Mouse (Mus musculus): ENCODE results near the gene Mib2.
"Not testable (repeated sequence)": the region's sequence is repeated elsewhere in the genome, so short reads cannot be mapped to it uniquely, and the experiment has no call there.

The Mib2 gene

GRCm38 (mm10) chr4:155672082-155672481, 3.1 kb upstream of the Mib2 start:
- no peak for DNase-seq (ENCODE audit: extremely low read depth, insufficient read length, low spot score)

GRCm38 (mm10) chr4:155670236-155670635, 1.2 kb upstream of the Mib2 start:
- not testable (repeated sequence) for DNase-seq (ENCODE audit: extremely low read depth, insufficient read length, low spot score)

GRCm38 (mm10) chr4:155669598-155670075, 639 bp upstream of the Mib2 start:
- DNase-seq (ENCODE audit: extremely low read depth, insufficient read length, low spot score), result no peak

GRCm38 (mm10) chr4:155666903-155667302, 2.1 kb downstream of the Mib2 start:
- no peak for DNase-seq (ENCODE audit: extremely low read depth, insufficient read length, low spot score)

GRCm38 (mm10) chr4:155660641-155661040, 8.4 kb downstream of the Mib2 start:
- DNase-seq (ENCODE audit: extremely low read depth, insufficient read length, low spot score), result no peak

- DNase-seq (ENCODE audit: extremely low read depth, insufficient read length, low spot score), result no peak
Observed at GRCm38 (mm10) chr4:155658961-155659360, 10.0 kb downstream of the Mib2 start.

GRCm38 (mm10) chr4:155656214-155656751, 12.7 kb downstream of the Mib2 start:
- no peak for DNase-seq (ENCODE audit: extremely low read depth, insufficient read length, low spot score)

GRCm38 (mm10) chr4:155654456-155655298, 14.3 kb downstream of the Mib2 start:
- DNase-seq (ENCODE audit: extremely low read depth, insufficient read length, low spot score), result no peak

- DNase-seq (ENCODE audit: extremely low read depth, insufficient read length, low spot score), result no peak
Observed at GRCm38 (mm10) chr4:155654183-155654455, 14.9 kb downstream of the Mib2 start.

GRCm38 (mm10) chr4:155653451-155654182, 15.4 kb downstream of the Mib2 start:
- DNase-seq (ENCODE audit: extremely low read depth, insufficient read length, low spot score), result no peak

- DNase-seq (ENCODE audit: extremely low read depth, insufficient read length, low spot score), result no peak
Observed at GRCm38 (mm10) chr4:155653086-155653450, 15.9 kb downstream of the Mib2 start, which contains the start of gene Mmp23. Gene Mmp23 (minus strand): TSS chr4:155653384.

GRCm38 (mm10) chr4:155652283-155653085, 16.5 kb downstream of the Mib2 start:
- DNase-seq (ENCODE audit: extremely low read depth, insufficient read length, low spot score), result no peak

- no peak for DNase-seq (ENCODE audit: extremely low read depth, insufficient read length, low spot score)
Observed at GRCm38 (mm10) chr4:155651553-155652269, 17.3 kb downstream of the Mib2 start.

- DNase-seq (ENCODE audit: extremely low read depth, insufficient read length, low spot score), result no peak
Observed at GRCm38 (mm10) chr4:155649355-155649754, 19.6 kb downstream of the Mib2 start.

GRCm38 (mm10) chr4:155645721-155646120, 23.3 kb downstream of the Mib2 start:
- no peak for DNase-seq (ENCODE audit: extremely low read depth, insufficient read length, low spot score)

GRCm38 (mm10) chr4:155645308-155645707, 23.7 kb downstream of the Mib2 start, which contains the start of gene Gm10563:
Gene Gm10563 (minus strand): TSS chr4:155645408.
- not testable (repeated sequence) for DNase-seq (ENCODE audit: extremely low read depth, insufficient read length, low spot score)

- no peak for DNase-seq (ENCODE audit: extremely low read depth, insufficient read length, low spot score)
Observed at GRCm38 (mm10) chr4:155643531-155643930, 25.5 kb downstream of the Mib2 start.

- no peak for DNase-seq (ENCODE audit: extremely low read depth, insufficient read length, low spot score)
Observed at GRCm38 (mm10) chr4:155635766-155636499, 33.1 kb downstream of the Mib2 start.

GRCm38 (mm10) chr4:155630267-155630666, 38.7 kb downstream of the Mib2 start:
- DNase-seq (ENCODE audit: extremely low read depth, insufficient read length, low spot score), result no peak

Data from 3134 (cell line).